Mouse (Mus musculus): ENCODE results near the gene Prmt9. TPM values are rescaled to one million over a fixed set of nuclear protein-coding genes. Genes with fewer than 3 reads are reported as not detected.

Prmt9 gene
- polyA plus RNA-seq, 1 experiment from 2014 or later = 16.7 TPM

Other genes with a start within 250 kb of the Prmt9 start
- gene Arhgap10, start 31.4 kb upstream of the Prmt9 start, polyA plus RNA-seq (2014; fragmentation: Nextera tagmentation; extraction: Ambion mirVana) = 25.9 and 29.2 TPM in 2 replicates
- 33.2 and 35.2 TPM in 2 replicates for gene Tmem184c, start 61.3 kb downstream of the Prmt9 start, polyA plus RNA-seq (2014; fragmentation: Nextera tagmentation; extraction: Ambion mirVana)
- gene Ednra, start 175.1 kb downstream of the Prmt9 start, polyA plus RNA-seq (2014; fragmentation: Nextera tagmentation; extraction: Ambion mirVana) = 28.7 and 35.1 TPM in 2 replicates

All from embryonic facial prominence, embryonic 14.5 days (tissue).